Mouse (Mus musculus): ENCODE measurements around the gene Maml1.
A peak's percentile ranks its signal among the peaks of the same experiment; 100 is the strongest.

Maml1 gene

GRCm38 (mm10) chr11:50279005-50279404 lies 13.1 kb downstream of the Maml1 start:
- DNase-seq, result peak; percentile 33

GRCm38 (mm10) chr11:50277706-50278105 lies 14.4 kb downstream of the Maml1 start:
- DNase-seq, result peak; percentile 77

- peak; percentile 30 for DNase-seq
Observed at GRCm38 (mm10) chr11:50277025-50277424, 15.1 kb downstream of the Maml1 start.

GRCm38 (mm10) chr11:50275568-50276151 lies 16.5 kb downstream of the Maml1 start:
- DNase-seq, result peak; percentile 95

- no peak for DNase-seq
Observed at GRCm38 (mm10) chr11:50275077-50275476, 17.0 kb downstream of the Maml1 start.

GRCm38 (mm10) chr11:50272819-50273218 lies 19.3 kb downstream of the Maml1 start:
- DNase-seq, result peak; percentile 24

GRCm38 (mm10) chr11:50269885-50270284 lies 22.2 kb downstream of the Maml1 start:
- DNase-seq, result no peak

GRCm38 (mm10) chr11:50269163-50269562 lies 22.9 kb downstream of the Maml1 start:
- DNase-seq, result no peak

GRCm38 (mm10) chr11:50266997-50267396 lies 25.1 kb downstream of the Maml1 start:
- DNase-seq, result no peak

- peak; percentile 96 for DNase-seq
Observed at GRCm38 (mm10) chr11:50265931-50266330, 26.2 kb downstream of the Maml1 start.

GRCm38 (mm10) chr11:50263198-50263597 lies 28.9 kb downstream of the Maml1 start:
- DNase-seq, result no peak

- DNase-seq, result peak; percentile 90
Observed at GRCm38 (mm10) chr11:50262020-50262419, 30.1 kb downstream of the Maml1 start.

- DNase-seq, result peak; percentile 91
Observed at GRCm38 (mm10) chr11:50258310-50258709, 33.8 kb downstream of the Maml1 start.

- DNase-seq, result no peak
Observed at GRCm38 (mm10) chr11:50256615-50257014, 35.5 kb downstream of the Maml1 start.

- peak; percentile 92 for DNase-seq
Observed at GRCm38 (mm10) chr11:50254010-50254580, 38.0 kb downstream of the Maml1 start.

- no peak for DNase-seq
Observed at GRCm38 (mm10) chr11:50253393-50253792, 38.7 kb downstream of the Maml1 start.

- no peak for DNase-seq
Observed at GRCm38 (mm10) chr11:50252684-50253265, 39.3 kb downstream of the Maml1 start.

- peak; percentile 92 for DNase-seq
Observed at GRCm38 (mm10) chr11:50252166-50252565, 39.9 kb downstream of the Maml1 start.

- no peak for DNase-seq
Observed at GRCm38 (mm10) chr11:50248473-50249171, 43.5 kb downstream of the Maml1 start.

GRCm38 (mm10) chr11:50245269-50245668 lies 46.8 kb downstream of the Maml1 start:
- DNase-seq, result peak; percentile 96

GRCm38 (mm10) chr11:50243926-50244325 lies 48.2 kb downstream of the Maml1 start:
- DNase-seq, result peak; percentile 91

- DNase-seq, result peak; percentile 96
Observed at GRCm38 (mm10) chr11:50240235-50240911, 51.7 kb downstream of the Maml1 start.

Measured in heart, adult 11 months (tissue).